Mouse (Mus musculus): ENCODE measurements around the gene Ccl21b.
"Not testable (repeated sequence)": the region's sequence is repeated elsewhere in the genome, so short reads cannot be mapped to it uniquely, and the experiment has no call there.

Ccl21b gene

GRCm38 (mm10) chr4:42255467-42255866, at the start of gene Ccl21b:
Gene Ccl21b, plus strand, starts transcription at chr4:42255767.
- not testable (repeated sequence) for DNase-seq (ENCODE audit: low read depth in 2 of 2, low spot score in 2 of 2)

- not testable (repeated sequence) for DNase-seq (ENCODE audit: low read depth in 2 of 2, low spot score in 2 of 2)
Observed at GRCm38 (mm10) chr4:42240339-42240738, 15.2 kb upstream of the Ccl21b start, which contains the start of gene Gm10600. Gene Gm10600, plus strand, starts transcription at chr4:42240639.

GRCm38 (mm10) chr4:42293967-42294366, 38.4 kb downstream of the Ccl21b start, which contains the start of gene Gm21953:
Gene Gm21953, plus strand, starts transcription at chr4:42294267.
- DNase-seq (ENCODE audit: low read depth in 2 of 2, low spot score in 2 of 2) = not testable (repeated sequence)

All from CD8-positive naive resting alpha-beta T cell, adult 2 months (primary cell).